Mouse (Mus musculus) limb, embryonic 12.5 days (tissue): ENCODE measurements around the gene Gif. TPM values are rescaled to one million over a fixed set of nuclear protein-coding genes. Genes with fewer than 3 reads are reported as not detected.

Source experiments
- ATAC-seq: fragments of 200-750 bp; cut with Nextera tagmentation; 2 replicates; pipeline ENCODE4 v1.8.0; 2017; ENCODE audit warnings: low read depth, moderate TSS enrichment; ENCODE audit not compliant: insufficient number of reproducible peaks, insufficient read depth, low FRiP score, low TSS enrichment
- H3K27ac ChIP-seq: fragments of 300-500 bp; sonication (generic); 2 replicates; pipeline ENCODE4 v1.5.1; 2016; ENCODE audit warnings: mild to moderate bottlenecking, moderate library complexity
- H3K27me3 ChIP-seq: fragments of 300-500 bp; sonication (generic); 2 replicates; pipeline ENCODE4 v1.6.1; 2016; ENCODE audit warnings: mild to moderate bottlenecking, moderate library complexity
- H3K36me3 ChIP-seq: fragments of 300-500 bp; sonication (generic); 2 replicates; pipeline ENCODE4 v1.6.1; 2016; ENCODE audit warnings: mild to moderate bottlenecking, moderate library complexity
- H3K4me1 ChIP-seq: fragments of 300-500 bp; sonication (generic); replicated peaks from 2 replicates; pipeline ENCODE4 v1.6.1; 2016
- H3K4me2 ChIP-seq: fragments of 300-500 bp; sonication (generic); 2 replicates; pipeline ENCODE4 v1.6.1; 2016; ENCODE audit warnings: mild to moderate bottlenecking, moderate library complexity
- H3K4me3 ChIP-seq: fragments of 300-500 bp; sonication (generic); replicated peaks from 2 replicates; pipeline ENCODE4 v1.5.1; 2016; ENCODE audit warnings: mild to moderate bottlenecking
- H3K9ac ChIP-seq: fragments of 300-500 bp; sonication (generic); replicated peaks from 2 replicates; pipeline ENCODE4 v1.6.1; 2016; ENCODE audit warnings: mild to moderate bottlenecking, moderate library complexity
- H3K9me3 ChIP-seq: fragments of 300-500 bp; sonication (generic); 2 replicates; pipeline ENCODE4 v1.6.1; 2016; ENCODE audit warnings: mild to moderate bottlenecking, moderate library complexity
- WGBS: fragments of 180-500 bp; shearing (Covaris S2); methylation state at CpG from one replicate; pipeline ENCODE4 v1.1.7; 2016; 5-methylcytosine and 5-hydroxymethylcytosine counted together
- polyA plus RNA-seq: library from polyadenylated mRNA; unstranded; fragments of >200 nt; fragmentation: Nextera tagmentation; extraction: Ambion mirVana; gene quantifications from 2 replicates; pipeline ENCODE4 v1.2.1, GENCODE M21; 2016

Gene Gif
- polyA plus RNA-seq: not detected in 2 replicates

GRCm38 (mm10) chr19:11747298-11747697, at the start of gene Gif:
TSS of gene Gif (plus strand) at chr19:11747554.
- Histone ChIP-seq H3K4me2 (no peak within 1 kb of the TSS), H3K4me3 (no peak within 1 kb of the TSS), H3K9me3 (no peaks in the 10 kb centered on the region), H3K36me3 (no peaks in the 10 kb centered on the region), H3K9ac (no peak within 1 kb of the TSS), H3K4me1 (no peaks in the 10 kb centered on the region), H3K27me3 (no peaks in the 10 kb centered on the region), H3K27ac (no peak within 1 kb of the TSS)
- WGBS: 70% methylated on average over 2 of the region's 2 CpGs
- ATAC-seq: no peak

GRCm38 (mm10) chr19:11698342-11698741, 49.0 kb upstream of the Gif start:
- no peak for ATAC-seq
- Histone ChIP-seq H3K9me3 (no peaks in the 10 kb centered on the region), H3K4me2 (no peak overlapping the region), H3K36me3 (no peaks in the 10 kb centered on the region), H3K4me1 (no peaks in the 10 kb centered on the region), H3K9ac (no peak overlapping the region), H3K27ac (no peak overlapping the region), H3K4me3 (no peak overlapping the region), H3K27me3 (no peaks in the 10 kb centered on the region)
- WGBS: 83% methylated on average over 6 of the region's 6 CpGs

DNA sequence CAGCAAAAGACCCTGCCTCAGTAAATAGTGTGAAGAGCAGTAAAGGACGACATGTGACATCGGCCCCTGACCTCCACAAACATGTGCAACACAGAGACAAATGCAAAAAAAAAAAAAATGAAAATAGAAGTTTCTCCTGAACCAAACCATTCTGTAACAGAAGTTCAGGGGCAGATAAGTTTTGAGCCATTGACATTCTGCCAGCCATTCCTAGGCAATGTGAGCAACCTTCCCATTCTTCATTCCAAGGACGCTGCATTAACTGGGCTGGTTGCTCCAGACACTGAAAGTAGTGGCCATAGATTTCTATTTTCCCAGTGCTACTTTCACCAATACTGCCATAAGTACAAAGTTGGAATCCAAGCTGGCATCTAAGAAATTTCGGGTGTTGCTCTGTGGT, 34.9 kb upstream of the Gif start:
- 85% methylated on average over 4 of the region's 4 CpGs for WGBS
- H3K9ac ChIP-seq: no peak overlapping the region
- no peak overlapping the region for H3K4me2 ChIP-seq
- no peak overlapping the region for H3K27ac ChIP-seq
- H3K36me3 ChIP-seq: no peaks in the 10 kb centered on the region
- ATAC-seq: no peak
- no peaks in the 10 kb centered on the region for H3K9me3 ChIP-seq
- no peaks in the 10 kb centered on the region for H3K27me3 ChIP-seq
- H3K4me3 ChIP-seq: no peak overlapping the region
- no peaks in the 10 kb centered on the region for H3K4me1 ChIP-seq

GRCm38 (mm10) chr19:11720071-11720470, 27.3 kb upstream of the Gif start:
- Histone ChIP-seq H3K27me3 (no peaks in the 10 kb centered on the region), H3K4me3 (no peak overlapping the region), H3K4me1 (no peaks in the 10 kb centered on the region), H3K4me2 (no peak overlapping the region), H3K9ac (no peak overlapping the region), H3K9me3 (no peaks in the 10 kb centered on the region), H3K27ac (no peak overlapping the region), H3K36me3 (no peaks in the 10 kb centered on the region)
- no peak for ATAC-seq
- 88% methylated on average over 3 of the region's 3 CpGs for WGBS

DNA sequence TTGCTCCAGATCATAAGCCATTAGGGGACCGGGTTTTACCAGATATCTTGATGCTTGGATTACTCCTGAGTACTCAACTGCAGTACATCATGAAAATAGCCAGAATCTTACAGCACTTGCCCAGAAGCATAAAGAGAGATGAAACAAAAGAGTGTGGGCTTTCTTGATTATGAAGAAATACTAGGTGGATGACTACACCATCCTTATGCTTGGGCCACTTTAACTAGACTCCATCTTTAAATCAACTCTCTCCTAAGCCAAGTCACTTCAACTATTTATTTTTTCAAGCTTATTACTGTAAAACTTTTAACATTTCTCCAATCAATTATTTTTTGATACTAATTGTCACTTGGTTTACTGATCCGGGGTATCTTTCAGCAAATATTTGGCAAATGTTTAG, 23.5 kb upstream of the Gif start:
- no peak overlapping the region for H3K4me3 ChIP-seq
- H3K9ac ChIP-seq: no peak overlapping the region
- H3K9me3 ChIP-seq: no peaks in the 10 kb centered on the region
- ATAC-seq: no peak
- H3K4me1 ChIP-seq: no peaks in the 10 kb centered on the region
- no peak overlapping the region for H3K4me2 ChIP-seq
- H3K27ac ChIP-seq: no peak overlapping the region
- 88% methylated on average over 2 of the region's 2 CpGs for WGBS
- no peaks in the 10 kb centered on the region for H3K36me3 ChIP-seq
- H3K27me3 ChIP-seq: no peaks in the 10 kb centered on the region

DNA sequence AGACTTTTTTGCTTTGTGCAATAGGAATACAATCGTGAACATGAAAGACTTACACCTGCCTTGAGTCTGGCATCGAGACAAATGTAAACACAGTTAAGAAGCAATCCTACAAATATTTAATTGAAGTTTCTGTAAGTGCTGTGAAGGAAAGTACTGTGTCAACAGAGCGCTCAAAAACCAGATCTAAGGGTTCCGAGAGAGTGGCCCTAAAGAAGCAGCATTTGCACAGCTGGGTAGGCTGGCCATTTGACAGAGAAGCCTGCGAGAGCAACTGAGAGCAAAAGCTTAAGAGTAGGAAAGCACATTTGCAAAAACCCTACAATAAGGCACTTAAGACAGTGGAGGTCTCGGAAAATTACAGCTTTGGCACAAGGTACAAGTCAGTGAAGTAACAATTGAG, 23.1 kb upstream of the Gif start:
- H3K4me3 ChIP-seq: no peak overlapping the region
- no peak overlapping the region for H3K4me2 ChIP-seq
- no peaks in the 10 kb centered on the region for H3K9me3 ChIP-seq
- no peak overlapping the region for H3K9ac ChIP-seq
- WGBS: 86% methylated on average over 6 of the region's 6 CpGs
- no peaks in the 10 kb centered on the region for H3K27me3 ChIP-seq
- no peak overlapping the region for H3K27ac ChIP-seq
- H3K36me3 ChIP-seq: no peaks in the 10 kb centered on the region
- no peak for ATAC-seq
- H3K4me1 ChIP-seq: no peaks in the 10 kb centered on the region

GRCm38 (mm10) chr19:11725915-11726314, 21.4 kb upstream of the Gif start:
- 76% methylated on average over 2 of the region's 2 CpGs for WGBS
- Histone ChIP-seq H3K27me3 (no peaks in the 10 kb centered on the region), H3K4me1 (no peaks in the 10 kb centered on the region), H3K4me3 (no peak overlapping the region), H3K4me2 (no peak overlapping the region), H3K9ac (no peak overlapping the region), H3K36me3 (no peaks in the 10 kb centered on the region), H3K9me3 (no peaks in the 10 kb centered on the region), H3K27ac (no peak overlapping the region)
- ATAC-seq: no peak

DNA sequence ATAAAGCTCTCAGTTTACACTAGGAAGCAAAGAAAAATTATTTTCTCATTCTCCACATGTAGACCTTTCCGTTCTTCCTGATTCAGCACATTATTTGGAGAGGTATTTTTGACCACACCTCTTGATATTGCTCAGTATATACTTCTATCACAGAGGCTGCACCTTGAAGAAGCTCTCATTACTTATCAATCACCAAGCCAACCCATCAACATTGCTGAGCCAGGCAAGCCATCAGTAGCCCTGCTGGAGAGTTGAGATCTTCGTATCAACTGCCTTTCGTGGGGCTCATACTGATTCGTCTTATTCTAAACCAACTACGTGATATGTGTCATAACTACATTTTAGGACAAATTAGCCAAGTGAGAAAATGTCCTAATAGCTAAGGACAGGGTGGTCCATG, 20.1 kb upstream of the Gif start:
- Histone ChIP-seq H3K9me3 (no peaks in the 10 kb centered on the region), H3K27ac (no peak overlapping the region), H3K36me3 (no peaks in the 10 kb centered on the region), H3K4me2 (no peak overlapping the region), H3K4me1 (no peaks in the 10 kb centered on the region), H3K9ac (no peak overlapping the region), H3K27me3 (no peaks in the 10 kb centered on the region), H3K4me3 (no peak overlapping the region)
- 94% methylated on average over 5 of the region's 5 CpGs for WGBS
- ATAC-seq: no peak

DNA sequence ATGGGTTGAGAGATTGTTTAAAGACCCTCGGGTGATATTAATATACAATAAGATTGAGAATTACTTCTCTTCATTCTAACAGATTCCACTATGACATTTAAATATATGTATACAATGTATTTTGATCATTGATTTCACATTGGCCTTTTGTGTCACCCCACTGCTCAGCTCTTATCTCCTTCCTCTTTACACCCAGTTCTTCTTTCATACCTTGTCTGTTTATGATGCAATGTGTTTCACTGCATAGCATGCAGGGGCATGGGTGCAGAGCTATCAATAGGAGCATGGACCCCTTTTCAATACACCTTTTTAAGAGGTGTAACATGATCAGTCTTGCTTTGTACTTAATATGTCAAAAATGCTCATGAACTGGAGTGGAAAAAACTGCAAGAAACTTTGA, 17.1 kb upstream of the Gif start:
- no peak overlapping the region for H3K9ac ChIP-seq
- H3K4me3 ChIP-seq: no peak overlapping the region
- H3K27ac ChIP-seq: no peak overlapping the region
- ATAC-seq: no peak
- H3K36me3 ChIP-seq: no peaks in the 10 kb centered on the region
- H3K4me2 ChIP-seq: no peak overlapping the region
- H3K9me3 ChIP-seq: no peaks in the 10 kb centered on the region
- H3K27me3 ChIP-seq: no peaks in the 10 kb centered on the region
- WGBS: 85% methylated on average over 1 of the region's 1 CpGs
- H3K4me1 ChIP-seq: no peaks in the 10 kb centered on the region

- no peak for ATAC-seq
Measured at GRCm38 (mm10) chr19:11736455-11736854, 10.9 kb upstream of the Gif start.

DNA sequence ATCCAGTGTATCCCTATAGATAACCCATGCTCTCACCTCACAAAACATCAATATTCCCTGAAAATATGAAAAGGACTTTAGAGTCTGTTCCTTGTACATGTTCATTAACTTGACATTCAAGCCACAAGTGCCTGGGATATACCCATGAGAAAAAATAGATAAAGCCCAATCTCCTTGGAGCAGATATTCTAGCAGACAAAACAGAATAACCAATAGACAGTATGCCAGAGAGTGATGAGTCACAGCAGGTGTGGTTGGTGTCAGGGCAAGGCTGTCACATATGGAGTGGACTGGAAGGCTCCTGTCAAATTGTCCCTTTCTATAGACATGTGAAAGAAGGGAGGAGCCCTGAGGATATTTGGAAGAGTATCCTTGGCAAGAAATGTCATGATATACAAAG, 1.7 kb upstream of the Gif start:
- no peak overlapping the region for H3K4me3 ChIP-seq
- H3K9ac ChIP-seq: no peak overlapping the region
- H3K36me3 ChIP-seq: no peaks in the 10 kb centered on the region
- no peaks in the 10 kb centered on the region for H3K27me3 ChIP-seq
- H3K9me3 ChIP-seq: no peaks in the 10 kb centered on the region
- no peak overlapping the region for H3K27ac ChIP-seq
- no peak overlapping the region for H3K4me2 ChIP-seq
- H3K4me1 ChIP-seq: no peaks in the 10 kb centered on the region
- ATAC-seq: no peak

More at GRCm38 (mm10) chr19:11736455-11736854, 10.9 kb upstream of the Gif start:
- Histone ChIP-seq H3K9ac (no peak overlapping the region), H3K9me3 (no peaks in the 10 kb centered on the region), H3K4me1 (no peaks in the 10 kb centered on the region), H3K4me3 (no peak overlapping the region), H3K4me2 (no peak overlapping the region), H3K27ac (no peak overlapping the region), H3K27me3 (no peaks in the 10 kb centered on the region), H3K36me3 (no peaks in the 10 kb centered on the region)
- WGBS: 51% methylated on average over 1 of the region's 1 CpGs

DNA sequence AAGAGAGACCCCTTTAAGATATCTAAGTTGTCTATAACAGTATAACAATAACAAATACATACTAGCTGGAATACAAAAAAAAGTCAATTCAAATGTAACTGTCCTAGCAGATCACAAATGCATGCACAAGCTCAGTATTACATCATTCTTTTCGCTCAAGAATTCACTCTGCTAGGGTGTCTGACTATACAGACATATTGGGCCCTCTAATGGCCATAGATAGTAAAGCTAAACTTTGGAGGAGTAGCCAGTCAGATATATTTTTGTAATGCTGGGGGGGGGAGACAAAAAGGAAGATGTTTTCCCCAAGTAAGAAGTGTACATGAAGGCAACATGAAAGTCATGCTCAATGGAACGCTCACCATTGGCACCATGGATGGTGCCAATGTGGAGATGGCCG, 17.7 kb downstream of the Gif start:
- H3K27me3 ChIP-seq: no peaks in the 10 kb centered on the region
- H3K4me2 ChIP-seq: no peak overlapping the region
- no peak for ATAC-seq
- no peaks in the 10 kb centered on the region for H3K9me3 ChIP-seq
- H3K4me1 ChIP-seq: no peaks in the 10 kb centered on the region
- H3K36me3 ChIP-seq: no peaks in the 10 kb centered on the region
- H3K27ac ChIP-seq: no peak overlapping the region
- no peak overlapping the region for H3K4me3 ChIP-seq
- WGBS: 83% methylated on average over 3 of the region's 3 CpGs
- H3K9ac ChIP-seq: no peak overlapping the region
